Mouse (Mus musculus): ENCODE results near the gene Mcrip1.

GRCm38 (mm10) chr11:120518027-120518426 is 31.5 kb downstream of the Mcrip1 start:
- TF ChIP-seq CTCF (conservative IDR thresholded peaks at IDR 0.05; ENCODE audit: low read length) (no peak), POU5F1 (IDR thresholded peaks at IDR 0.05; ENCODE audit: borderline replicate concordance, low read length) (no peak)

All from E14TG2a.4 (cell line).